Mouse (Mus musculus) urinary bladder, postnatal 36 days (tissue): ENCODE measurements at regions not wholly inside any gene's neighbourhood (a gene's known extent, or its start where the extent isn't known, plus 50 kb on each side); places are given as distances from the start of the nearest gene placed in this dataset.

Experiments
- DNase-seq, 2 experiments: peaks; one replicate each; pipeline ENCODE4 v3.0.0; 2022; ENCODE audit warnings: low spot score in 2 of 2, mixed read lengths in 1 of 2

DNA sequence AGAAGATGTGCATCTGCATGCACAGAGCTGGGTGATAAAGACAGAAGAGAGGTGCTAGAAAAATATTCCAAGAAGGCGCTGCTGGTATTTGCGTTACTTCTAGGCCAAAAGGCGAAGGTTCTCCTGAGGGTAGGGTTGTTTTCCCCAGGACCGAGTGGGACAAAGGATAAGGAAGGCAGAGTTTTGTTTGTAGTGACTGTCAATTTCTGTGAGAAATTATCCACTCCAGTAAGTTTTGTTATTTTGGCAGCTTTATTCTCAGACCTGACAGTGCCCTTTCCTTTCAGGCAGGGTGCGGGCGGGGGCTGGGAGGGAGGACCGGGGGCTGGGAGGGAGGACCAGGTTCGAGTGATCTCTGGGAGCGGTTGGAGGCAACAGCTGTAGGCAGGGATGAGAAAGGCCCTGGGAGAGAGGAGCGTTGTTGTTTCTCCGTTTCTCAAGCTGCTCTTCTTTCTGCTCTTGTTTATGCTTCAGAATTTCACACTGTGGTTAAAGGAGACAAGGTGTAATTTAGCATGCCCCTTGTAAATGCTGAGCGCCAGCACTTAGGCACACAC lies 211.2 kb upstream of the Cited2 start:
- no peak for DNase-seq

DNA sequence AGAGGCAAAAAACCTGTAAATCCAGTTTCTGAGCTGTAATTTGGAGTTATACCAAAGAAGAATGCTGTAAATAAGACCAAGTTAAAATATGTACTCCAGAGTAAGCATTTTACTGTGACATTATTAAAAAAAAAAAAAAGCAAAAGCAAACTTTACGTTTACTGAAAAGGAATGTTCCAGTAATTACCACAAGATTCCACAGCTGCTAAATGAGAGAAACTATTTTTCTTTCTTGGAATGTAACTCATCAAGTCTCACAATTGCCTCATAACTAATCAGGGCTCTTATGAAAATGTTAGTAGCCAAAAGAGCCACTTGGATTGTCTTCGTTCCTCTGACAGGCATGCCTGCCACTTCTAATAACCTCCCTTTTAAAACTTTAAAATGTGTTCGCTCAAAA lies 210.5 kb upstream of the Cited2 start:
- no peak for DNase-seq

DNA sequence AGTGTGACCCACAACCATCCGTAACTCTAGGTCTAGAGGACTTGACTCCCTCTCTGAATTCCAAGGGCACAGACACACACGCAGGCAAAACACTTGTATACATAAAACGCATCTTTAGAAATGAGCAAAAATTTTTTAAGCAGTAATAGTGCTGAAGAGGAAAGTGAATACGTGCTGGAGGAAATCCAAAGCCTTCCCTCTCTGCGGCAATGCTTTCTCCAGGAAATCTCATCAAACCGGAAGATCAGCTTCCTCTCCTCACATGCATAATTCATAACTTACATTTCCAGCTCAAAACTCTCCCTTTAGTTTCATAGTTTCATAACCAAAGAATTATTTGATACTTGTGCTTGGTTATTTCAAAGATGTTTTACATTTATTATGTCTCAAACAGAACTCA lies 209.3 kb upstream of the Cited2 start:
- DNase-seq, result no peak

DNA sequence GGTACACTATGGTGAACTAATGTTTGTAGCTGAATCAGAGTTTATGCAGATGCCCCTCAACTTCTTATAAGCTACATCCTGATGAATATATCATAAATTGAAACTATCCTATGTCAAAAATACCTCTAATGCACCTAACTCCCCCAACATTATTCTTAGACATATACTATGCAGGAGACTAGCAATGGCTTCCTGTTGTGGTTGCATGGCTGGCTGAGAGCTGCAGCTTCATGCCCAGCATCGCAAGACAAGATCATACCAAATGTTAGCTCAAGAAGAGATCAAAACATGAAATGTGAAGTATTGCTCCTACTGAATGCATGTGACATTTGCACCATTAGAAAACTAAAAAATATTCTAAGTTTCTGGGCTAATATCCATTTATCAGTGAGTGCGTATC lies 206.9 kb upstream of the Cited2 start:
- DNase-seq, result no peak

DNA sequence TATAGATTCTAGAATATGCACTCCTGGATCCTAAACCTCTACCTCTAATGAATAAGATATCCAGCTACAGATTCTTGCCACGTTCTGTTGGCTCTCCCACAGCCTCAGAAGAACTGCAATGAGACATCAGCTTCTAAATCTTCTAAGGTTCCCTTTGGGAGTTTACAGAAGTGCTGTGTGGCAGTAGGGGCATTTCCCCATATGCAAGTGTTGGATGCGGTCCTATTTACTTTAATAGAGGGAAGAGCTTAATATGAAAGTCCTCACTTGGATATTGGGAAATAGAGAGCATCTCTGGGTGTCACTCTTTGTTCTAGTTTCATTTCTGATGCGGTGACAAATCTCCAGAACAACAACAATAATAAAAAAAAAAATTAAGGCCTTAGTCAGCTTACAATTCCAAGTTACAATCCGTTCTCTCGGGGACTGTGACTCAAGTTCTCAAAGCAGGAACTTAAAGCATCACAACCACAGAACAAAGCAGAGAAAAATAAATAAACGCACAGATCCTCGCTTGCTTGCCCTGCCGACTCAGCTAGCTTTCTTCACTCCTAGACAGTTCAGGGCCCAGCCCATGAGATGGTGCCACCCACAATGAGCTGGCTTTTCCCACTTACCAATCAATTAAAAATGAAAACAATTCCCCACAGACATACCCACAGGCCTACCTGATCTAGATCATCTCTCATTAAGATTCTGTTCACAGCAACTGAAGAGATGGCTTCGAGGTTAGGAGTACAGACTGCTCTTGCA lies 204.4 kb upstream of the Cited2 start:
- no peak for DNase-seq

DNA sequence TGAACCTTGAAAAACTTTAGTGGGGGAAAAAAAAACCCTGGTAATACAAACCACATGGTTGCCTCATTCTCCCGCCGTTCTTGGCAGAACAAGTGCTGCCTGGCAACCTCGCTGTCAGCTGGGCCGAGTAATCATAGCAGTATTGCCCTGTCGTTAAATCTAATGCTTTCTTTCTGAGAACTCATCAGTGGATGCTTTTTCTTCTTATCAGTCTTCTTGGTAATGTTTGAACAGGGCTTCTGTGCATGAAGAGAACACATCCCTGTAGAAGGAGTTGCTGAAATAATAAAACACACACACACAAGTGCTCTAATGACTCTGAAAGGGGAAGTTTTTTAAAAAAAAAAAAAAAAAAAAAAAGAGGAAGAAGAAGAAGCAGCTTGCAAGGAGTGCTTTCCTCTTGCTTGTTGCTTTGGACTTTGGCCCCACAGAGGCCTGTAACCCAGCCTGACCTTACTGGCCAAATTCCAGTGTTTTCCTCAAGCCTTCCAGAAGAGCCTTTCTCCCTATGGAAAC lies 200.9 kb upstream of the Cited2 start:
- peak in 1 of 2 experiments; percentile 80 for DNase-seq

DNA sequence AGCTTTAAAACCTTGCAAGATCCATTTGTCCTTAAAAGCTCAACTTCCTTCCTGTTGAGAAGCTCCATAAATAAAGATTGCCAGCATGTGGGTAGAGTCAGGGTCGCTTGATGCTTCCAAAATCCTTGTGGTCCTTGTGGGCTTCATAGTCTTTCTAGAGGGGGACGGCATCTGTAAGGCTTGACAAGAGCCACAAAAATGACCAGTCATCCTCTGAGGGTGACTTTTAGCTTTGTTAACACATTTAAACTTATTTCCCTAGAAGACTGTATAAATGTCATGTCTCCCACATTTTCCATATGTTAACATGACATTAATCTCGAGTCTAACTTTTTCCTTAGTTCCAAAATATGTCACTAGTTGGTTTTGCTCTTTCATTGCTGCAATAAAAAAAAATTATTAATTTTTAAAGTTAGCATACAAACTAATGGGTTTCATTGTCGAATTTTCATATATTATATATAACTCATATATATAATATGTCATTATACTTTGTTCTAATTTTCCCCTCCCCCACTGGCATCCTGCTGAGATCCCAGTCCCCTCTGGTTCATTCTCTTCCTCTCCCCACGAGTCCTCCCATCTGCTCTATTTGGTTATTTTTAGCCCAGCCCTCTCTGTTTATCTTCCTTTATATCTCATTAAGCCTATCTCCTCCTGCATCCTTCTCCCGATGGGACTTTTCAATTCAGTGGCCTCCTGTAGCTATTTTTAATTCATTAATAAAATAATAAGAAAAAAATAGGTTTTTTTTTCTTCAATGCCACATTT lies 199.3 kb upstream of the Cited2 start:
- DNase-seq, result no peak

DNA sequence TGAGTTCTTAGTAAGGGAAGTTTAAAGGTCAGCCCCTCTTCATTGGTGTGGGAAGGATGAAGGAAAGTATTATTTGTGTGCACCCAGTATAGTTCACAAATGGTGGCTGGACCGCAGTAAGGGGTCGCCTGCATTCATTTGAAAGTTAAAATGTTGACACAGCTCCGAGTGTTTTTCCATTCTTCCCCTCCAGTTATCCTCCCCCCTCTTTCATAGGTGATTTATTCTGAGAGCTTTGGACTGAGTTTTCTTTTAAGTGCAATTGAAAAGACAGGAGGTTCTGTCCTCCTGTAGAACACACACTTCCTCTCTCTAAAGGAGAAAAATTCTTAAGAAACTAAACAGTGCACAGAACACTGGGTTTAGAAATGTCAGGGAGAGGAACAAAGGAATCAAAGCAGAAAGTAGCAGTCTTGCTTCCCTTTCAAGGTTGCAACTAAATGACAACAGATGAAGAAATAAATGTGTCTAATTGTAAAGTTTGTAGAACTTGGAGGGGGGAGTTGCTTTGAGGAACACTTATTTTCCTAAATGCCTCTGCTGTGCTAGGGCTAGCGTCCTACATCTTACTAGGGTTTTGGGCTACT lies 195.8 kb upstream of the Cited2 start:
- DNase-seq, result no peak

DNA sequence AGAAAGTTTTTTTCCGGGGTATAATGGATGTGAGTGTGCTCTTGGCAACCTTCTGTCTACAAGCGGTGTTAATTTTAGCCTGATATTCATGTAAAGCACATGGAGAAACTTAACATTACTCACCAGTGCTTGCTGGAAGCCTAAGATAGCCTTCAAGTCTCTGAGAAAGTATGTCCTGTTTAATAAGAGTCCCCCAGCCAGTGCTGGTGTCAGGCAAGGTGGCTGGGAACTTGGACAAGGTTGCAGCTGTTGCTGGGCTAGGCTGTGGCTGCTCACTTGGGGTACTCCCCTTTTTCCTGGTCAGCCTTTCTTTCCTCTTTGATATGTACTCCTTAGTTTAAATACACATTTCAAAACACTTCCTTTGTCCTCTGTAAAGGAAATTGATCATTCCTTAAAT lies 194.9 kb upstream of the Cited2 start:
- no peak for DNase-seq

DNA sequence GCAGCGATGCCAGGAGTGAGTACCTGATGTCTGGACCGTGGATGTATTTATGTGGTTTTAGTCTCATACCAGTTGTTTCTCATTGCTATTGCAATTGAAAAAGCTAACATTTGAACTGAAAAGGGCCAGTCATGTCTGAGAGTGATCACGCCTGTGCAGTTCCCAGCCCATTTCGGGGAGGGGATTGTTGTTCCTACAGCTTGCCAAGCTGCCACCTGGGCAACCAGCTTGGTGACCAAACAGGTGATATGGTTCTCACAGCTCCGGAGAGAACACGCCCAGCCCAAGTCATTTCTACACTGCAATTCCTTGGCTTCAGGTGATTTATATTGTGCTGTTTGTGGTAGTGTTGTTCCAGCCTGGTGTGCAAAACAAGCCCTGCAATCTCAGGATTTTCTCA lies 194.2 kb upstream of the Cited2 start:
- DNase-seq, result no peak

DNA sequence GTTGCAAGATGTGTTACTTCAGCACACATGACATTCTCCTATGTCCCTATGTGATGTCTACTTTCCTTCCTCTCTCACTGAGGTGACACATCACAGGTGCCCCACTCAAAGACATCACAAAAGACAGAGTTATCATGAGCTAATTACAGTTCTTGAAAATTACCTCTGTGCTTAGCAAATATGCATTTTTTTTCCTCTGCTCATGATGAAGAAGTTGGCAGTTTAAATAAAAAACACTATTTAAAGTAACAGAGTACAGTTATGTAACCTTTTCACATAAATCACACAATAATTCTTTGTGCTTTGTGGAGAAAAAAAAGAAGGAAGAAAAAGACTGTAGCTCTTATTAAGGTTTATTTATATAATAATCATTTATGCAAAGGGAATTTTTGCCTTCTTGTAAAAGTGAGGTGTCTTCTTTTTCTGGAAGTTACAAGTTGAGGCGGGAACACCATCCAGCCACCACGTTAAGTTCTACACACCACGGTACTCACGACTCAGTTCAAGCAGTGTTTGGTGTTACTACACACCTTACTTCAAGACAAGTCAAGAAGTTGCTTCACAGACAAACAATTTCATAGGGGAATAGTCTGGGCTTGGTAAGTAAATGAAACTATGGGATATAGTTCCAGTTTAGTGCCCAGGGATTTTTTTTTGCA lies 193.0 kb upstream of the Cited2 start:
- no peak for DNase-seq

DNA sequence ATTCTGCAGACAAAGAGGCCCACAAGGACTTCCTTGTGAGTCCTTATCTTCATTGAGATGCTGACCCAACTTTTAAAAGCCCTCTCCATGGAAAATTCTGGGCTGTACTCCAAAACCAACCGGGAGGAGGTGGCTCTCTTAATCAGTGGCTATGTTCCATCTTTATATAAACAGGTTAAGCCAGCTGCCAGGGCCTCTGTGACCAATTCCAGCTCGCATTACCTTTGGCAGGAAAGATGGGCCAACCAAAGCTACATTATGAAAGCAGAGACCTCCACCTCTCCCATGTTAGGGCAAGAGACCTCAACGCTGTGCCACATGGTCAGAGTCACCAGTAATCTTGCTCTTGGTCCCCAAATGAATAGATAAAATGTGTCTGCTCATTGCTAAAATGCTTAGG lies 192.0 kb upstream of the Cited2 start:
- no peak for DNase-seq

DNA sequence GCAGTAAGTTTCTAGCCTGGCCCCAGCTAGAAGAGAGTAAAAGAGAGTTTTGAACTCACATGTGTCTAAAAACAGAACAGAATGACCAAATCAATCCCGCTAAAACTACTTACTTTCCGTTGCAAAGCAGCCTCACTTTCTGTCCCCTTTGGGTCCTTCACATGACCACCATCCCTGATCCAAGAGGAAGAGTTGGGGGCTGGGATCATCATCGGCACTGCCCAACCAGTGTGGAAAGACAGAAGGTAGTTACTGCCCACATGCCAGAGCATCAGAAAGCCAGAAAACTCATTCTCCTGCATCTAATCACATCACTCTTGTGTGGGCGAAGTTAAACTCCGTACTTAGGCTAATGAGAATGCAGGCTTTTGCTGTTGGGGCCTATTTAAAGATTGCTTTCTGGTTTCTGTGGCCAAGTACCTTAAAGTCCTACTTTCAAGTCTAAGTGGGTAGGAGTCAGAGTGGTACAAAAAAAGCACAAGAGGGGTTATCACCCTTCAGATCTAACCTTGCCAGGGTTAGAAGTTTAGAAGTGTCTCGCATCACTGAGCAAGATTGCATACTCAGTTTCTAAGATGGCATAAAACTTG lies 184.0 kb upstream of the Cited2 start:
- DNase-seq, result no peak

DNA sequence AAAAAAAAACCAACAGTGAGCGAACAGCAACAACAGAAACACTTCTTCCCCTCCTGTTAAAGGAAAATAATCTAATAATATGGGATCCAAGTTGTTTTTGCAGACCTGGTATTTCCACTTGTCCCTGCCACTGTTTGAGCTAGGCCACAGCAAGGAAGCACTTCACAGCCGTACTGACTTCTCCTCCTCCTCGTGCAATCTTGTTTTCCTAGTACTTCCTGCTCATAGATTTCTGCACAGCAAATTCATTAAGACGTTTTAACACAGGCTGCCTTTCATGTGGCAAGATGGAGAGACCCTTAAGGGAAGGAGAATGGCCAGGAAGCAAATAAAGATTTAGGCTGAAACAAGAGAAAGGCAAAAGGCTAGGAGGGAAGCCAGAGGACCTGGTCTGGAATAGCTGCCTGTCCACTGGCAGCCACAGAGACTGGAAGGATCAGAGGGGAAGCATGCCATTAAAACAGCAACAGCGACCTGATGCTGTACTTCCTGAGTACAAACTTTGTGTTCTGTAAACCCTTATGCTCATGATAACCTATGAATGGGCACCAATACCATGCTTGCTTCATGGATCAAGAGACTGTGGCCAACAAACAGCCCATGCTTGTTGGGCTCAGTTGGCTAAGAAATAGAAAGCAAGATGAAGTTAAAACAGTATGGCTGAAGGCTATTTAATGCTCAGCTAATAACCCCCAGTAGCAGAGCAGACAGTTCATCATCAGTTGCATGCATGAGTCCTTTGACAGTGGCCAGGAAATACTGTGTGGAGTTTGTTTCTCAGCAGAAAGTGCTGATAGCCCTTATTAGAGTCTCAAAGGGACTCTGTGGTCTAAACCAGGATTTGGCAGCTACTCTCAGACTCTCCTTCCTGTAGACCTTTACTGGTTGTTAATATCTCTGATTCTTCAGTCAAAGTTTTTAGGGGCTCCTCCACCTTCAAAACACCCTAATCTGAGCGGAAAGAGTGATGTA lies 182.3 kb upstream of the Cited2 start:
- no peak for DNase-seq

DNA sequence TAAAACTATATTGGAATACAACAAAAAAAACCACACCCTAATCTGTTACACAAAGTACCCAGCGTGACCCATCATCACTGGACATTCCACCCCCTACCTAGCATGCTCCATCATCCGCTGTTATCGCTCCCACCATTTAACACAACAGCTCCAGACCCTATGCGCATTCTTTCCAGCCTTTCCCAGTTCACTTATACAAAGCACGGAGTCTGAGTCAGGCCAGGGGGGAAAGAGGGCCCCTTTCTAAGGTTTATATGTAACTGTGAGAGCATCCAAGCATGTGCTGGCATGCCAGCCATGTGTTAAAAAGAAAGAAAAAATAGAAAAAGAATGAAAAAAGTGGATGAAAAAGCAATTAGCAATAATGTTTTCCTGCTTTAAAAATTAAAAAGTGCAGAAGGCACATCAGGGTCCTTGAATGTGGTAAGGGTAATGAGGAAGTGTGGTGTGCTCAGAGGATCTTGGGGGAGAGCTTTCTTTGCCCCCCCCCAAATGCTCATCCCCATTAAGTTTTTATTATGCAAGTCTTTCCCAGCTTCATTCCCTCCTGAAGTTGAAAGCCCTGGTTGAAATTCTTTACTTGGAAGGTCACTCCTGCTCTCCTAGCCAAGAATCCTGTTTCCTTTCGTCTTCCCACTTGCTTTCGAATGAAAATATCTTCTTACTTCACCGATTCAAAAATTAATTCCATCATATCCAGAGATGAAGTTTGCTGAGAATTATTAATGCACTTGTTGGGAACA lies 180.7 kb upstream of the Cited2 start:
- no peak for DNase-seq

DNA sequence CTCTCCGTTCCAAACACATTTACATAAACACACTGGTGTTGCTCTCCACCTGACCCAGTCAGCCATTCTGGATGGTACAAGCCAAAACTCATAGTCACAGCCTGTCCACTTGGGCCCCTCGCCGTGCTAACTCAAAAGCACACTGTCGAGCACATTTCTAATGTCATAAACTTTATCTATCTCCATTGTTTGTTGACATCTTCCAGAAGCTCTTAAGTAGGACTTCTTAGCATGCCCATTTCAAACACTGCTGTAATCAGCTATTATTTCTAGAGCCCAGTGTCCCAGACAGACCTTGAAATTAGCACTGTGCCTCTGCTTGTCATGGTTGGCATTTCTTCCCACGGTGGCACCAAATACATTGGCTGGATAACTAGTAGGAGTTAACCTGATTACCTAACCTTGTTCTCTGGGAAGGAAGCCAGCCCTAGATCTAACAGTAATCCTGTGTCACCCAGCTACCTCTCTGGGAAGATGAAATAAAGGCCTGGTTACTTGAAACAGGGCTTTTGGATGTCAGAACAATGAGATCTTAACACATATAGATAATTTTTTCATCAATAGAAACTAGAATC lies 180.1 kb upstream of the Cited2 start:
- DNase-seq, result no peak

DNA sequence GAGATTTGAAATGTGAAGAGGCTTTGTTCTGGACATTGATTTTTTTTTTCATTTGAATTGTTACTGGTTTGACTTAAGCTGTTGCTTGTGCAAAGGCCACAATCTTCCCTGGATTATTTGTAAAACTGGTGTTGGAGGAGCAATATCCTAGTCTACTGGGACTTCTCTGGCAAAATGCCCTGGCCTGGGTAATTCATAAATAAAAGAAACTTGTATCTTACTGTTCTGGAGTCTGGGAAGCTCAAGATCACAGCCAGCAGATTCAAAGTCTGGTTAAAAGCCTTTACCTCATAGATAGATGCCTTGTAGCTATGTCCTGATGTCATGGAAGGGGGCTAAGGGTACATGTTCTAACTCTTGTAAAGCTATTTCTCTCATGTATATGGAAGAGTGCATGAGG lies 177.7 kb upstream of the Cited2 start:
- no peak for DNase-seq

DNA sequence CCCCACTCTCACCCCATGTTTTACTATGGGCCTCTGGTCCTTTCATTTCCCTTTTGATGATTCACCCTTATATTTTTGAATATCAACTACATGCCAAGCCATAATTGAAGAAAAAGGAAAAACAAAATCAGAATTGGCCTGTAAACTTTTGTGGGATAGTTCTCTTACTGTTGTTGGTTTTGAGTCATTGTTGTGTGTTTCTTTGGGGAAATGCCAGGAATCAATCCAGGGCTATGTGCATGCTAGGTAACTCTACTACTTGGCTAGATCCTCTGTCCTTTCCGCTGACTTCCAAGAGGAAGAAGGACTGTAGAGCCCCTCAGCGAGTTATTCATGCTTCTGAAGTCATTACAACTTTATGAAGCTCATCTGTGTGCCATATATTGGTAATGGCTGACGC lies 175.0 kb upstream of the Cited2 start:
- DNase-seq, result no peak
